Mouse (Mus musculus): Measurements from ENCODE around the gene Usp47.

GRCm38 (mm10) chr7:112117501-112117900, 94.2 kb downstream of the Usp47 start:
- no peak for TF ChIP-seq POLR2A (IDR thresholded peaks at IDR 0.05; ENCODE audit: insufficient read length, low read depth)
- TF ChIP-seq TCF3 (IDR thresholded peaks at IDR 0.05; ENCODE audit: insufficient read length, low read depth), result no peak
- TF ChIP-seq MAX (IDR thresholded peaks at IDR 0.05; ENCODE audit: low read depth), result no peak
- no peak for TF ChIP-seq MYOD1 (IDR thresholded peaks at IDR 0.05; ENCODE audit: control insufficient read depth in 1 of 3, insufficient read length in 2 of 3, low read depth in 2 of 3)
